Mouse (Mus musculus) splenic B cell, adult 2 months (primary cell): ENCODE measurements around the gene Dcps.
A peak's percentile ranks its signal among the peaks of the same experiment; 100 is the strongest.

Experiments
- DNase-seq: peaks from one replicate; pipeline ENCODE4 v3.0.0-alpha.2; 2011; ENCODE audit warnings: low read depth, low spot score
- H3K27me3 ChIP-seq: 2 replicates; pipeline ENCODE4 v1.6.1; 2012; ENCODE audit warnings: mild to moderate bottlenecking, low read length, moderate library complexity, mixed read lengths; ENCODE audit not compliant: control insufficient read depth, poor library complexity, insufficient read depth, severe bottlenecking
- H3K36me3 ChIP-seq: 2 replicates; pipeline ENCODE4 v1.6.1; 2012; ENCODE audit warnings: mild to moderate bottlenecking, low read length, moderate library complexity, mixed read lengths; ENCODE audit not compliant: control insufficient read depth, poor library complexity, insufficient read depth, severe bottlenecking

The Dcps gene

DNA sequence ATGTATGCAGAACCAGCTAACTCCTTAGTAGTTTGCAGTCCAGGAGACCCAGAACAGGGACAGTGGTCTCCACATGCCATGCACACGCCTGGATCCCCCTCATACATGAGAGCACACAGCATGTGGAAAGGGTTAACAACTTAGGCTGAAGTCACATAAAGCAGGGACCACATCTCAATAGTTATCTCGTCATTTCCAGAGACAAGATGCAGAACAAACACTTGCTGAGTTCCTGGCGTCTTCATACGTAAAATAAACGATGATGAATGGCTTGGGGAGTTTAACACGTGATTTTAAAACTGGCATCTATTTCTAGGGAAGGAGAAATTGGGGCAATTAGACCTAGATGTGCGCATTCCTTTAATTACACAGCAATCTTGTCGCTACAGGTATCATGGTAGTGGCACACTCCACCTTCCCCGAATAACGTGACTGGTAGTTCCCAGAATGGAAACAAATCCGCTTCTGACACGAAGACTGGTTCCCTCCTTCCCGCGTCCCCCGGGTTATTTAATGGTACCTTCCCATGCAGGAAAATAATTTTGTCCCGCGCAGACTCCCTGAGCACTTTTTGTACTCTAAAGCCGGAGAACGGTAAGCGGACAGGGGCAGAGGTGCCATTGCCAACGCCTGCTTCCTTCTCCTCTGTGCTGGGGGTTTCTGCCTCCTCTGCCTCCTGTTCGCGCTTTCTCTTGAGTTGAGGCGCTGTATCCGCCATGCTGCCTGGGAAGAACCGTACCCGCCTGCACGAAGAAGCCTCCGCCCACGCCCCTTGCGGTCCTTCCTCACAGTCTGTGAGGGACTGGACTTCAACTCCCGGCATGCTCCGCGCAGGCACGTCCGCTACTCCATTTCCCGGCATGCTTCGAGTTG lies at the start of gene Dcps:
Gene Dcps (minus strand): TSS at position 811 of the 873 bp plus-strand sequence.
- DNase-seq, result peak; percentile 95
- no peaks in the 10 kb centered on the region for H3K27me3 ChIP-seq
- H3K36me3 ChIP-seq, result no peaks in the 10 kb centered on the region

DNA sequence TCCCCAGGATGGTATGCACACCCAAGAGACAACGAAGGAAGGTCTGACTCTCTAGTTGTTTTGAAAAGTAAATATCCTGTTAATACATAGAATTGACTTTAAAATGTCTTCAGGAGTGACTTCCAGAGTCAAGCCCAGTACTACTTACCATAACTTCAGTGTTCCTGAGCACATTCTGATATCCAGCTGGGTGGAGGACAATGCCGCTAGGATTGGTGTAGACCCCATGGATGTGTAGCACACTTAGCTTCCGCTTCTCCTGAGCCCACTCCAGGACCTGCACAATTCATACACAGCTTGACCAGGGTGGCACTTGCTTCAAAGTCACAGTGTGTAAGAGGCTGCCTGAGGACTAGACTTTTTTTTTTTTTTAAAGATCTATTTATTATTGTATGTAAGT lies 47.6 kb upstream of the Dcps start:
- Histone ChIP-seq H3K27me3 (no peaks in the 10 kb centered on the region), H3K36me3 (no peaks in the 10 kb centered on the region)
- no peak for DNase-seq

DNA sequence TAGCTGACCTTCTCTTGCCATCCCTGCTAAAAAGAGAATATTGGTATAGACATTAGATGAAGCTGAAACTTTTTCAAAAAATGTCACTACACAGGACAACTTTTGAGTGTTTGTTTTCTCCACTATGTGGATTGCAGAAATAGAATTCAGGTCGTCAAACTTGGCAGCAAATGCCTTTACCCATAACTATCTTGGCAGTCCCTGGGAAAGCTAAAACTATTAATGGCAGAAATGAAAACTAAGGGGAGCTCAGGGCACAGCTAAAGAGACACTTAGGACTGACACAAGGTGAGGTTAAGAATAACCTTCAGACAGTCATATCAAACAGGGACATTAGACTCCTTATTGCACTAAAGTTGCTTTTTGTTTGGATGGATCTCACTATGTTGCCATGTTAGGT lies 42.1 kb upstream of the Dcps start:
- Histone ChIP-seq H3K27me3 (no peaks in the 10 kb centered on the region), H3K36me3 (peaks cover 4% of the 10 kb centered on the region; the same call in 1 of the 2 replicates)
- no peak for DNase-seq

DNA sequence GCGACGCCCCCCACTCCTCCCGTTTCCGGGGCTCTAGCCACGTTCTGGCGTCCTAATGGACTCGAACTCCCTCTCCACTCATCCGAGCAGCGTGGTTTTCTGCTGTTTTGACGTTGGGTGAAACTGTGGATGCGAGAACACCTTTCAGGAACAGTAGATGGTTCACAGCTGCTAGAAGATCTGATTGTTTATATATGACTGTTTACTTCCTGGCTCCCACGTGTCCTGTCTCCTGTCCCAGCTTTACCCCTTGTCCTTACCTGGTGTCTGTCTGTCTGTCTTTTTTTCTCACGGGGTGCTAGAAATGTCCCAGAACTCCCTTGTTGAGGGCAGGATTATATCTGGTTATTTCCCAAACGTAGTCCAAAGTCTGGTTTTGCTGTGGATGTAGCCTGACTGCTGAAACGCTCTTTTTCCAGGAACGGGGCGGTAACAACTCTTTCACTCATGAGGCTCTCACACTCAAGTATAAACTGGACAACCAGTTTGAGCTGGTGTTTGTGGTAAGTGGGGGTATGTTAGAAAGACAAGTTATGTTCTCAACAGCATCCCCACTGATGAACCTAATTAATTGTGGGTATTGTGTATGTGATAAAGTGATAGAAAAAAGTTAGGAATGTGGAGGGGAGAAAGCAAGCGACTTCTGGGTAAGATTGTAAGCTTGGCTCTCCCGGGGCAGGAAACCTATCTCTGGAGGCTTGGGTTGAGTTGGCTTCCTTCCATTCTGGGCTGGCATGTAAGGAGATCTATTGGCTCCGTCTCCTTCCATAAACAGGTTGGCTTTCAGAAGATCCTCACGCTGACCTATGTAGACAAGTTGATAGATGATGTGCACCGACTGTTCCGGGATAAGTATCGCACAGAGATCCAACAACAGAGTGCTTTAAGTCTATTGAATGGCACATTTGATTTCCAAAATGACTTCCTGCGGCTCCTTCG lies 36.0 kb upstream of the Dcps start:
- H3K36me3 ChIP-seq, result peaks cover 8% of the 10 kb centered on the region
- H3K27me3 ChIP-seq, result no peaks in the 10 kb centered on the region
- no peak for DNase-seq

DNA sequence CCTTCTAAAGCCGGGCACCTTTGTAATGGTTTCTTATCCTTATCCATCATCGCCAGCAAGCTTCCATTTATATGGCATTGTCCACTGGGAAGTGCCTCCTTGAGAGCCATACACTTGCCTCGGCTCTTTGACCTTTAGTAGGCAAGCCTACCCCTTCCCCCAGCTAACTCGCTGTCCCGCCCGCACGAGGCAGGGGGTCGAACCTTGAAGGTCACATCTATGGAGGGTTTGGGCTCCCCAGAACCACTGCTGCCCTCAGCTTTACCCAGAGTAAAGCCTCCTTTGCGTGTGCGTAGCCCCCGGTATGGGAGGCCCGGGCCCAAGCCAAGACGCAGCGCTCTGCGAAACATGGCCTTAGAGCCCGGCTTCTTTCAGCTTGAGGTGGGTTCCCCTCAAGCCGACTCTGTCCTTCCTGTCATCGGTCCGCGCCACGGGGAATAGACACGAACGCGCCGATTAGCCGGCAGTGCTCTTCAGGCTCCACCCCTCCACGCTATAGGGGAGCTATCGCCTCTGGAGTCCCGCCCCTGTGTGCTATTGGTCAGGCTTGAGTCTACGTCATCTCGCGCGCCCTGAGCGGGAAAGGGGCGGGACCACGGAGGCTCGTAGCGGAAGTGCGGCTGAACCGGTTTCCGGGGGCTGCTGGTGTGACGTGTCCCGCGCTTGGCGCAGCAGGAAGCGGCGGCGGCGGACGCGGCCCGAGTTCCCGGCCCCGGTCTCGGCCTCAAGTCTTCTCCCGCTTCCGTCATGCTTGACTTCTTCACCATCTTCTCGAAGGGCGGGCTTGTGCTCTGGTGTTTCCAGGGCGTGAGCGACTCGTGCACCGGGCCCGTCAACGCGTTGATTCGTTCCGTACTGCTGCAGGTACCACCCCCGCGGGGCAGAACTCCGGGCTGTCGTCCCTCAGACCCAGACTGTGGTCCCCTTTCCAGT lies 34.9 kb upstream of the Dcps start, which contains the start of gene Foxred1:
Gene Foxred1 (minus strand): TSS at position 514 of the 933 bp plus-strand sequence.
- DNase-seq, result peak; percentile 100
- H3K36me3 ChIP-seq, result peaks cover 10% of the 10 kb centered on the region
- H3K27me3 ChIP-seq, result no peaks in the 10 kb centered on the region

DNA sequence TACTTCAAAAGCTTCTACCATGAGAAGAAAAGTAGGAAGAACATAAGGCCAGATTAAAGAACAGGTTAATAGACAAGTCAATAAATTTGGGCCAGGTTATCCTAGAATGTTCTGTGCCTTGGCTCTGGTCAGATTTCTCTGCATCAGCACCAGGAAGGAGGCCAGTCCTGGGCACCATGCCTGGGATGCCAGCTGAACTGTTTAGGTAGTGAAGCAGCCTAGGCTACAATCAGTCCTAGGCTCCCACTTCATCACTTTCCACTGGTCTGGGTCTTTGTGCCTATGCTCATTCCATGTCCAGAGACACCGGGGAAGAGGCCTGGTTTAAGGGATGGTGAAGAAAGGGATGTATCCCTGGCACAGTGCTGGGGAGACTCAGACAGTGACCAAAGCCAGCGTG lies 28.6 kb upstream of the Dcps start:
- no peak for DNase-seq
- peaks cover 9% of the 10 kb centered on the region for H3K36me3 ChIP-seq
- H3K27me3 ChIP-seq, result no peaks in the 10 kb centered on the region

DNA sequence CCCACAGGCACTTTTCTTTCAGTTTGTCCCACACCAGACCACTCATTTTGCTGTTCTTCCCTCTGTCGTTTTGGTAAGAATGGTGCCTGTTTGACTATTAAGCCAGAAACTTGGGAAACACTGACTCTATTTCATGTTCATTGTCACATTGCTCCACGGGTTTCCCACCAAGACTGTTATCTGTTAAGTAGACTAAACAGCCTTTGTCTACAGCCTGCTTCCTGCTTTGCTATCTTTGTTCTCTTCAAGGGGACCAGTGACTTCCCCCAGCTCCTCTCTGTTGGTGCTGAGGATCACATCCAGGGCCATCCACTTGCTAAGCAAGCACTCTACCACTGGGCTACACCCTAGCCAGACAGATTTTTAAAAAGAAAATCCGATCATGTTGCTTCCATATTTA lies 27.7 kb upstream of the Dcps start:
- Histone ChIP-seq H3K27me3 (no peaks in the 10 kb centered on the region), H3K36me3 (peaks cover 9% of the 10 kb centered on the region)
- DNase-seq, result no peak

DNA sequence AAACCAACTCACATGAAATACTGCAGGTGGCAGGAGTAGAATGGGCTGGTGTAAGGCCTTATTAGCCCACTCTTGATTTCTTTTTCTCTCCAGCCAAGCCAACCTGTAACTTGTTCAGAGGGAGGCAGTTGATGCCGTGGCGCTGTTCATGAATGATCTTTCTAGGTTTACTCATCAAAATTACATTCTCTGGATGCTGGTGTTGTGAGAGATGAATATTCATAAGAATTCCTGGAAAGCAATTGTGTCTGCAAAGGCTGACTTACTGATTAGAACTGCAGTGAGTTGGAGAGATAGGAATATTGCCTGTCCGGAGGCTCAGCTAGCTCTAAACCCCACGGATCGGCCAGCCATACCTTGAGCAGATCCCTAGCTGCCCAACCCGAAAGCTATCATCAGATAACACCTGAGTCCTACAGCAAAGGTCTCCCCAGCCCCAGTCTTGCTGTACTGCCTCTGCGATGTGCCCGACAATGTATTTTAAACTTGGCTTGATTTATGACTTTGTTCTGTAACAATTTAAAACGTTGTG lies 24.7 kb upstream of the Dcps start:
- Histone ChIP-seq H3K36me3 (peaks cover 2% of the 10 kb centered on the region; the same call in 1 of the 2 replicates), H3K27me3 (no peaks in the 10 kb centered on the region)
- DNase-seq, result no peak

DNA sequence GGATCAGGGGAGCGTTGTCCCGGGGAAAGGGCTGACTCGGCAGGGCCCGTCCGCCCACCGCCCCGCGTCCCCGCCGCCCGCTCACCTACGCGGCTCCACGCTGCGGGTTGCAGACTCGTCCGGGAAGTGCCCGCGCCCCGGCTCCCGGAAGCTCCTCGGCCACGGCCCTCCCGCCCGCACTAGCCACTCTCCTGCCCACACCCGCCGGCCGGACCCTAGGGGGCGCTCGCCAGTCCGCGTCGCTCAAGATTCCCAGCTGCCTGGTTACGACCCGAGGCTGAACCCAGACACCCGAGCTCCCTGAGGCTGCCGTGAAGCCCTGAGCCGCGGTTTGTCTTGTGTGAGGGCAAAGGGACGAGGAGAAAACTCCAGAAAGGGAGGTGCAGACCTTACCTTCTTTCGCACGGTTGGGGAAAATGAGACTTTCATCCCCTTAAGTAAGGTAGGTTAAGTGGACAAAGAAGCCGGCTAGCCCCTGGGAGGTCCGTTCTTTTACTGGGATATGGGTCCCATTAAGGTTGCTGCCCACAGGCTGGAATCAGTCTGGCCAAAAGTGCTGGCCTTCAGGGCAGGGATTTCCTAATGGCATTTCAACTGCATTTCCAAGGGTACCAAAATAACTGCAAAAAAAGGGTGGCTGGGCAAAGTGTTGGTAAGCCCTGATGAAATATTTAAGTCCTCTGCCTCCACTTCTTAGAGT lies 24.1 kb upstream of the Dcps start, which contains the start of the genes Srpr and Tirap:
Gene Srpr (plus strand): TSS at position 404 of the 700 bp plus-strand sequence.
Gene Tirap (minus strand): TSS at position 520 of the 700 bp plus-strand sequence.
- no peaks in the 10 kb centered on the region for H3K27me3 ChIP-seq
- H3K36me3 ChIP-seq, result no peaks in the 10 kb centered on the region
- peak; percentile 87 for DNase-seq

DNA sequence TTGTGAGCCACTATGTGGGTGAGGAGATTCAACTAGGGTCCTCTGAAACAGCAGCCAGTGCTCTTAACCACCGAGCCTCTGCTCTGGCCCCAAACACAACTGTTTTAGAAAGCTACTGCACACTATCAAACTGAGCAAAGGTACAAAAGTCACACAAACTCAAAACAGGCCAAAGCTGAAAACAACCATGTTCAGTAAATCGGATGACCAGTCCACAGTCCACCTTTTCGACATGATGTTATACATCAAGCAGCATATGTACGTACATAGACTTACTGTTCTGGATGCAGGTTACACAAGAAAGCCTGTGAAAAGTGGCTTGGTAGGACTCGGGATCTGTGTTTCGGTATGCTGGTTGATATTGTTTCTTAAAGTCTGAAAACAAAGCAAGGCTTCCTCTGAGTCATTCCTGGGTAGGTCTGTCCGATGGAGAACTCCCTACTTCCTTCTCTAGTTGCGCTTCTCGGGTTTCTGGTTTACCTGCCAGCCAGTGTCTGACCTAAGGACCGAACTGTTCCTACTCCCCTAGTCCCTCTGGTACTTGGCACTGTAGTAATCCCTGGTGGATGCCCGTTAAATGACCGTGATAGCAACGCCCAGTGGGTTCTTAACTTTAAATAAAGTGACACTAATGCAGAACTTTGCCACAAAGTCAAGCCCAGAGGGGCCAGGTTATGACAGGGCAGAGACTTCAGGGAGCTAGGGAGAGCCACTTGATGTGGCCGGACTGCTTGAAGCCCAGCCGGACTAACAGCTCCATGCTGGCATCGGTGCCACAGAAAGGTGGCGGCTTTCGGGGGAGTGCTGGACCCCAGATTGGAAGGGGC lies 23.3 kb upstream of the Dcps start:
- peak; percentile 6 for DNase-seq
- no peaks in the 10 kb centered on the region for H3K36me3 ChIP-seq
- no peaks in the 10 kb centered on the region for H3K27me3 ChIP-seq

DNA sequence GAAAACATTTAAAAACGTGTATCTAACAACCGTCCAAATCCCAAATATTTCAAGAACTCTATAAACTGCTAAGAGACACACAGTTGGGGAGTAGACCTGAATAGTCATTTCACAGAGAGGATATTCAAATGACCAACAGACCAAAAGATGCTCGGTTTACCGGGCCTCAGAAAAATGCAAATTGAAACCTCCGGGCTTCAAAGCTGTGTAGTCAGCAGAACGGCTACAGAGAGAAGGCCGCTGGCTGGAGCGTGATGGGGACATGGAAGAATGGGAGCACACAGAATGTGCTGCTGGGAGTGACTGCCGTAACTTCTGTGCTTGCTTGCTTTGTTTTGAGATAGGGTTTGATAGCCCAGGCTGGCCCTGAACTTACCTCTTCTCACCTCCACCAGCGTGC lies 22.5 kb upstream of the Dcps start:
- no peaks in the 10 kb centered on the region for H3K27me3 ChIP-seq
- peak; percentile 29 for DNase-seq
- no peaks in the 10 kb centered on the region for H3K36me3 ChIP-seq

DNA sequence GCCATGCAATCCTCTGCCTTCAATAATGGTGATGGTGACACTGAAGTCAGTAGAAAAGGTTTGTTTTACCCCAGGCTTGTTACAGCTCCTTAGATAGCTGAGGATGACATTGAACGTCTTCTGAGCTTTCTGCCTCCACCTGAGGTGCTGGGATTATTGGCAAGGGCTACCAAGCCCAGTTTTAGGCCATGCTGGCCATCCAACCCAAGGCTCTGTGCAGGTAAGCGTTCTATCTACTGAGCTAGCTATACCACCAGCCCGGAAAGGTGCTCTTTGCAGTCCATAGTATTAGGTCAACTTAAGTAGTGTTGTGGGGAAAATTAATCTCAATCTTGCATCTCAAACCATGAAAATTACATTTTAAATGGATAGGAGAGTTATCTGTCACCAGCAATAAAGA lies 21.8 kb upstream of the Dcps start:
- no peaks in the 10 kb centered on the region for H3K36me3 ChIP-seq
- no peak for DNase-seq
- H3K27me3 ChIP-seq, result no peaks in the 10 kb centered on the region

DNA sequence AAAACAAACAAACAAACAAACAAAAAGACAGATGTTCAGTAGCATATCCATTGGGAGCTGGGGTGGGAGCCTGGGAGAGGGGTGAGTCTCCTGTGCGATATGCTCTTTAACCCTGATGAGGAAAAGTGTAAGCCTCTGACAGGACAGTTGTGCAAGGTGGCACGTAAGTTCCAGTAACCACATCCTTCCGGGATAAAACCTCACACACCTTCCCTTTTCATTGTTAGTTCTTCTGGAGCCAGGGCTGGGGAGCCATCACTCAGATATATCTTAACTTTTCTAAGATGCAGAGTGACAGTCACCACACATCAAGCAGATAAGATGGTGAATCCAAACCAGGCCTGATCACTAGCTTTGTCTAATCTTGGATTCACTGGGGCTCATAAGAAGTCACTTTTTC lies 18.2 kb upstream of the Dcps start:
- Histone ChIP-seq H3K27me3 (no peaks in the 10 kb centered on the region), H3K36me3 (peaks cover 4% of the 10 kb centered on the region; the same call in 1 of the 2 replicates)
- no peak for DNase-seq
